Mouse (Mus musculus) layer of hippocampus, postnatal 10 days (tissue): Measurements from ENCODE around the gene Gm49361. TPM values are rescaled to one million over a fixed set of nuclear protein-coding genes. Genes with fewer than 3 reads are reported as not detected.

ENCODE experiments used
- DNase-seq, 2 experiments: peaks; one replicate each; pipeline ENCODE4 v3.0.0; 2021; ENCODE audit warnings: low spot score in 2 of 2
- total RNA-seq, 2 experiments: library from RNA; stranded (reverse); gene quantifications; 2 replicates each; pipeline ENCODE4 v1.2.3; 2021

The Gm49361 gene
- total RNA-seq, 2 experiments from 2014 or later: not detected

DNA sequence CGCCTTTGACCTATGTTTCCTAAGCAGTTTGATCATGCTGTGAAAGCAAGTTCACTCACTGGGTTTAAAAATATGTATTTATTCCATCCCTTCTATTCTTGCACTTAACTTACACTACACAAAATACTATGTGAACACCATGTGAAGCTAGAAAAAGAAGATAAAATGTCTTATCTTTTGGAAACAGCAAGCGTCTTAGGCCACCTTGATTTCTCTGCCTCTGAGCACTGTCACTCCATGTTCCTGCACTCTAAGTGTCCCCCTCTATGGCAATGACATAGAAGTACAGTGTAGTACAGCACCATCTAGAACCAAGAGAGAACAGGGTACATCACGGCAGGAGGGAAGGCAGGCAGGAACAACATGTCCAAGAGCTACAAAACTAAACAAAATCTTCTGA, 123.0 kb downstream of the Gm49361 start:
- DNase-seq: no peak

DNA sequence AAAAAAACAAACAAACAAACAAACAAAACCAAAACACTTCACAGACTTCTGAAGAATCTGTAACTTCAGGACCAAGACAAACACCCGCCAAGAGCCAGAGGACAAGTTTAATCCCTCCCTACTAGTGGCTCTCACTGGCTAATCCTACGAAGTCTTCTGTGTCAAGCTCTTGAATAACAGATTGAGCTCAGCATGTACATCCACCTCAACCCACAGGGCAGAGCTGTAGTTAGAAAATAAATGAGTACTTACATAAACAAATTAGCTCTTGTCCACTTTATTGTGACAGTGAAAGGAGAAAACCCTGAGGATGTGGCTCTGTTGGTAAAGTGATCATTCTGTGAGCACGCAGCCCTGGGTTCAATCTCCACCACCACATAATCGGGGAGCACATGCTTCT, 124.2 kb downstream of the Gm49361 start:
- DNase-seq: no peak

DNA sequence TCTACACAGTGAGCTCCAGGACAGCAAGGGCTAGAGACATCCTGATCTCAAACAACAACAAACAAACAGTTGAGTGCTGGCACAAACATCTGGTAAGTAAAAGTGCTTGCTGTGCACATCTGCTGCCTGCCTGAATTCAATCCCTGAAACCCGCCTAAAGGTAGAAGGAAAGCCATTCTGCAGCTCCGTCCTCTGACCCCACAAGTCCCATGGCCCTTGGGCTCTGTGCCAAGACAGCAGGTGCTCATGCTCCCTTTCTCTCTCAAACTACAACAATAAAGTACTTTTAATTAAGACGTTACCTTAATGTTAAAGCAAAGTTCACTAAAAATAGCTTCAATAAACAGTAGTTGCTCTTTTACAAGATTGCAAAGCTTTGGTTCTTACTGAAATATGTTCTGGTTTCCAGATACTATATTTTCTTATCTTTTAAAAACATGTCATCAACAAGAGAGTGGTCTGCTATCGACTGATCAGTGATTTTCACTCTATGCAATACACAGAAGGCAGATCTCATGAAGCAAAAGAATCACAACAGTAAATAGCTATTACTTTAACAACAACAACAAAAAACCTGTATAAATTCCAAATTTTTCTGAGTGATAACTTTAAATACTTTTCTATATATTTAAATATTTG, 125.2 kb downstream of the Gm49361 start:
- DNase-seq: no peak

DNA sequence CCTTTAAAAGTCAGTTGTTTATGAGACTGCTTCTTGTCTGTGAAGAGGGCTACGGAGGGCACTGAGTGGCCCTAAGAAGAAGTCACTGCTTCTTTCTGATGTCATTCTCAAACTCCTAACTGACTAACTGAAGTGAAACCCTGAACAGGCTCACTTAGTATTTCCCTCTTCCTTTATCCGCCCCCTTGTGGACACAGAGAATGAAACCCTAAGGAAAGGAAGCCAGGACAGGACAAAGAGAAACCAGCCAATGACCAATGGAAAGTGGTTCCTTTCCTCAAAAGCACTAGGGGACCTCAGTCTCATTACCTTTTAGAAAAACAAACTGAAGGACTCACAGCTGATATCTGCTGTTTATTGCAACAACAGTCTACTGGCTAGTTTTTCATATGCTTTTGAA, 126.4 kb downstream of the Gm49361 start:
- DNase-seq: peak; percentile 26 to 36

DNA sequence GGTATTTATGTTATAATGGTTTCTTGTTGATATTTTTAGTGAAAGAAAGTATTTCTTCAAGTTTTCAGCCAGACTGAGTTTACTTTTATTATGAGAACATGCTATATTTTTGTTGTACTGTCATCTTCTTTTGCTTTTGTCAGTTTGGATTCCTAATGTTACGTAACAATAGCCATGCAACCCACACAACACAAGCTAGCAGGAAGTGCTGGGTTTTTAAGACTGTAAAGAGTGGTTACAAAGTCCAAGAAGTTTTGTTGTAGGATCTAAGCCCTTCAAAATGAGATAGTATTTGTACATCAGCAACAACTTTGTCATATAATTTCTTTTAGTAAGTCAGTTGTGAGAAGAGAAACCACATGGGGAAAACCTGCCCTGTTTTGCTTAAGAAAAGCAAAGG, 128.2 kb downstream of the Gm49361 start:
- no peak for DNase-seq

DNA sequence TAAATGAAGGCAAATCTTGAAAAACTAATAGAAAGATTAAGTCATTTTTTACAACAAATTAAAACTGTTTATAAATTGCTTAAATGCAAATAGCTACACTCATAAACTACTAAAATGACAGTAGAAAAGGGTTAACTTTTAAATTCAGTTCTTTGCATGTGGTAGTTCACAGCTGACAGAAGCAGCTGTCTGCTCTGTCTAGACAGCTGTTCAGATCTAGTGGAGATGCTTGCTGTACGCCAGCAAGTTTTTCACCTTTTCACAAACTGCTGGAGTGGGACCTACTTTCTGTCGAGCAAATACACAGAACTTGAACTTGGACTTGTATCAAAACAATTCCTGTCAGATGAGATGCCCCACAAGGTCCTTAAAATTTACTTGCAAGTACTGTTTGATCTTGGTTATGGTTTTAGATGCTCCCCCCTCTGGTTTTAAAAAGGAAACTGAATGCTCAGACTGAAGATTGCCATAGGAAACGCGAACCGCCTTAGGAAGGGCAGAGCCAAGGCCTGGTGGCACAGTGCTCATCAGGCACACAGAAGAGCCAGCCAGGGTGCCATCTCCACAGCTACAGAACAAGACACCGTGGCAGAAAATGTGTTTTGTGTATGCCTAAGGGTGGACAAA, 129.5 kb downstream of the Gm49361 start:
- no peak for DNase-seq

DNA sequence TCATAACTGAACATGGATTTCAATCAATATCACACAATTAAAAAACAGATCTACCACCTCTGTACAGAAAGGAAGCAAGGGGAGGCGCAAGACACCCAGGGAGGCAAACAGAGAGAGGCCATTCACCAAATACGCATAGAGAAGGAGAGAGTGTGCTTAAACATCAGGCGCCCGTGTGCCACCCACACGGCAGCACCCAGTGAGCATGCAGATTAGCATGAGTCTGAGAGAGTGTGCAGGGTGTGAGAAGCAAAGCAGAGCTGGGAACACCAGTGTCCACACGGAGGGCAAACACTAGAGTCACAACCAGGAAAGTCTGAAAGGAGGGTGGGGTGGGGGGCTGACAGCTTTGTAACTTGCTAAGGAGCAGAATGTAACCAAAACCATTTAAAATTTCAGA, 130.1 kb downstream of the Gm49361 start:
- no peak for DNase-seq

DNA sequence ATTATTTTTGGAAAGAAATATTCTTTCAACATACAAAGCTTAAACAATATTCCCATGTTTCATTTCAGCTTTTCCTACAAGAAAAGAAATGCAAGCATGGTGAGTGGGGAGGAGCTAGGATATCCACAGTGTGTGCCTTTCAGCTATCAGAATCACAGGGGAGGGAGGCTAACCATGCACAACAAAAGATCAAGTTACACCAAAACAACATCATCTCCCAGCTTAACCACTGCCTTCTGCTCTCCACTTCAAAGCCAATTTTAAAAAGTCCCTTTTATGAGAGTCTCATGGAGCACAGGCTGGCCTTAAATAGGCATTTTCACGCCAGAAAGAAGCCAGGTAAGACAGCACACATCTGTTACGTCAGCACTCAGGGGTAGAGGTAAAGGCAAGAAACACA, 134.9 kb downstream of the Gm49361 start:
- DNase-seq: no peak

DNA sequence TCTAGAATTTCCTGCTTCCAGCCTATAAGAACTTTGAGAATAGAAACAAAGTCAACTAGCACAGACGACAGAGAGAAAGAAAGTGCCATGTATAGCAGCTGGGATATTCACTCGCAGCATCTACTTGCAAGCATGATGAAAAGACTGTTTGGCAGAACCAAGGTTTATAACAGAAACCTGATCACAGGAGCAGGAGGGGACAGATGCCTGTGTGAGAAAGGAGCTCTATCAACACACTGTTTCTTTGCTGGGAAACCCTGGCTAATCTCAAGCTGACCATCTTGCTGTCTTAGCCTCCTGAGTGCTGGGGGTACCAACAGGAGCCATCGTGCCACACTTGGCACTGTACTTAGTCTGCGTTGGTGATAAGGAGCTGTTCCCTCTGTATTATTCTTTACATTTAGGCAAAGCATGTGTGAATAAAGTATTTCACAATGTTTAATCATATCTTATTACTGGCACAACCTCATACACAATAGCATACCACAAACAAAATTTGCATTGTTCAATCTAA, 136.0 kb downstream of the Gm49361 start:
- DNase-seq: no peak

DNA sequence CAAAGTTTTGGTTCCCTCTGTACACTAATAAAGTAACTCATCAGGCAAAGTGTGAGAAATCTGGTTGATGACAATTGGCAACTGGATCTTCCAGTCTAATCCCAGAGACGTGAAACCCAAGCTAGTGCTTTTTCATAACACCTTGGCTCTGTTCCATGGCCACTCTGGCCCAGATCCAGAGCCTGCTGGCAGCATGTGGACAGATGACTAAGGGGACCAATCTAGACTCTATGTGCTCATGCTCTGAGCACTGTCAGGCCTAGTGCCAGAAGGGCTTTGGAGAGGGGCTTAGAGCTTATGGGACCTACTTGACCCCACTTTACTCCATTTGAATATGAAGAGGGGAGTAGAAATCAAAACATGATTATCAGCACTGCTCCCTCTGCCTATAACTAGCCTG, 138.4 kb downstream of the Gm49361 start:
- DNase-seq: peak; percentile 85

DNA sequence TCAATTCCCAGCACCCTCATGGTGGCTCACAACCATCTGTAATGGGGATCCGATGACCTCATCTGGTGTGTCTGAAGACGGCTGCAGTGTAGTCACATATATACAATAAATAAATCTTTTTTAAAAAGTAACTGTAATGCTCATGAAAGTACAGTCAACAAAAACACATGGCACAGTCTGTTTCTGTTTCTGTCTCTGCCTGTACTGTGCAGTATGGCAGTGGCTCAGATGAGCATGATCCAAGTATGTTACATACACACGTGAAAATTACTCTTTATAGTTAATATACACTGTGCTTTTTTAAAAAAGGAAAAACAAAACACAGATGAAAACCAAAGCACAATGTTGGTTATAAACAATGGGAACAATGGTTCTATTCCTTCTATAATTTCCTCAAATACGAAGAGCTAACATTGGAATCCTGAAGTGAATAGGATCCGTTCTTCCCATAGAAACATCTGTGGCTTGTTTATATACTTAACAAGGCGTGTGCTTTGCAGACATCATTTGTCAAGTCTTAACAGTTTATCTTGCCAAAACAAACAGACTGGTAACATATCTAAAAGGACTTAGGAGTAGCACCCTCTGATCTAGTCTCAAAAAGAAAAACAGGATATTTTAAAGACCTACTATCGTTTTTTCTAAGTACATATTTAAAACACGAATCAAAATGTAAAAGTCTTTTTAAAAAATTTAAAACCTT, 139.1 kb downstream of the Gm49361 start:
- no peak for DNase-seq

DNA sequence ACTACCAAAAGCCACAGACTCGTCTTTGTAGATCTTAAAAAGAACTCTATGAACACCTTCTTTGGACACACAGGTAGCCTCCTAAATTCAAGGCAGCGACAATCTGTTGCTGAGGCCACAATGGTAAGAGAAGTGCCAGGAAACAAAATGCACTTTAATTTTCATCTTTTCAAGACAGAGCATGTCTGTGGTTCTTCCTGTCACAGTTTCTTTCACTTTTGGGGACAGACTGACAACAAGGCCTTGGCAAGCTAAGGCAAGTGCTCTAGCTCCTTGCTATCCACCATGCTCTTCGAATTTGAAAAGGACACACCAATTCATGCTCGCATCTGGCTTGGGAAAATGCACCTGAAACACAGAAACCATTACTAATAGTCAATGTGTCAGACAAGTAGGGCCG, 152.6 kb downstream of the Gm49361 start:
- no peak for DNase-seq

Other genes starting within 250 kb of the Gm49361 start
- 10 to 100 TPM; 12.6 to 13.0 TPM for gene Il17d, start 221.3 kb downstream of the Gm49361 start, total RNA-seq
- 10 to 100 TPM; 27.7 to 35.0 TPM for gene Eef1akmt1, start 174.5 kb downstream of the Gm49361 start, total RNA-seq
- gene Xpo4, start 80.7 kb downstream of the Gm49361 start, total RNA-seq: 10 to 100 TPM; 15.2 to 15.5 TPM
- 10 to 100 TPM; 20.7 to 25.5 TPM for gene Lats2, start 12.3 kb upstream of the Gm49361 start, total RNA-seq
- gene Sap18, start 52.1 kb upstream of the Gm49361 start, total RNA-seq: 10 to 100 TPM; 23.2 to 42.1 TPM
- gene Ska3, start 80.1 kb upstream of the Gm49361 start, total RNA-seq: 1 to 10 TPM; 2.1 to 3.2 TPM
- gene Mrpl57, start 80.1 kb upstream of the Gm49361 start, total RNA-seq: 10 to 100 TPM; 83.5 to 88.0 TPM
- gene Zdhhc20, start 144.2 kb upstream of the Gm49361 start, total RNA-seq: 10 to 100 TPM; 29.2 to 31.3 TPM